Mouse (Mus musculus): ENCODE data around the gene Evi5l. TPM values are rescaled to one million over a fixed set of nuclear protein-coding genes. Genes with fewer than 3 reads are reported as not detected.
A peak's percentile ranks its signal among the peaks of the same experiment; 100 is the strongest.

The Evi5l gene
- polyA plus RNA-seq, 1 experiment from 2014 or later = 88.7 TPM

GRCm38 (mm10) chr8:4257350-4257749 lies 91.0 kb downstream of the Evi5l start:
- Histone ChIP-seq H3K9ac (peak overlapping the region; percentile 75), H3K9me3 (ENCODE audit: control insufficient read depth, low read length) (no peaks in the 10 kb centered on the region), H3K27ac (peak overlapping the region; percentile 88; the same call in 1 of the 2 replicates), H3K4me3 (replicated peaks; ENCODE audit: low read length) (peak overlapping the region; percentile 53), H3K27me3 (ENCODE audit: control insufficient read depth, insufficient read depth, low read length) (no peaks in the 10 kb centered on the region), H3K4me1 (replicated peaks; ENCODE audit: control insufficient read depth, insufficient read depth, low read length) (peaks cover 31% of the 10 kb centered on the region), H3K36me3 (replicated peaks; ENCODE audit: control insufficient read depth, insufficient read depth) (peaks cover 55% of the 10 kb centered on the region), H3K4me2 (replicated peaks) (peak overlapping the region; percentile 61)
- WGBS = 54% methylated on average over 4 of the region's 4 CpGs
- ATAC-seq (ENCODE audit: low FRiP score) (no peak), DNase-seq (ENCODE audit: low spot score) (no peak)

GRCm38 (mm10) chr8:4258233-4258632 lies 91.9 kb downstream of the Evi5l start:
- Histone ChIP-seq H3K9ac (peak overlapping the region; percentile 75), H3K9me3 (ENCODE audit: control insufficient read depth, low read length) (no peaks in the 10 kb centered on the region), H3K4me1 (replicated peaks; ENCODE audit: control insufficient read depth, insufficient read depth, low read length) (peaks cover 27% of the 10 kb centered on the region), H3K4me3 (replicated peaks; ENCODE audit: low read length) (peak overlapping the region; percentile 53), H3K27ac (peak overlapping the region; percentile 88), H3K27me3 (ENCODE audit: control insufficient read depth, insufficient read depth, low read length) (no peaks in the 10 kb centered on the region), H3K4me2 (replicated peaks) (peak overlapping the region; percentile 61), H3K36me3 (replicated peaks; ENCODE audit: control insufficient read depth, insufficient read depth) (peaks cover 64% of the 10 kb centered on the region)
- WGBS = 2% methylated on average over 35 of the region's 35 CpGs
- peak; percentile 60 for ATAC-seq (ENCODE audit: low FRiP score)
- DNase-seq (ENCODE audit: low spot score) = peak; percentile 89

GRCm38 (mm10) chr8:4258678-4259077 lies 92.3 kb downstream of the Evi5l start:
- H3K9me3 ChIP-seq (ENCODE audit: control insufficient read depth, low read length) = no peaks in the 10 kb centered on the region
- peak overlapping the region; percentile 88 for H3K27ac ChIP-seq
- no peaks in the 10 kb centered on the region for H3K27me3 ChIP-seq (ENCODE audit: control insufficient read depth, insufficient read depth, low read length)
- peak overlapping the region; percentile 61 for H3K4me2 ChIP-seq (replicated peaks)
- ATAC-seq (ENCODE audit: low FRiP score) (peak; percentile 76), DNase-seq (ENCODE audit: low spot score) (no peak)
- peak overlapping the region; percentile 53 for H3K4me3 ChIP-seq (replicated peaks; ENCODE audit: low read length)
- peaks cover 25% of the 10 kb centered on the region for H3K4me1 ChIP-seq (replicated peaks; ENCODE audit: control insufficient read depth, insufficient read depth, low read length)
- peaks cover 68% of the 10 kb centered on the region for H3K36me3 ChIP-seq (replicated peaks; ENCODE audit: control insufficient read depth, insufficient read depth)
- H3K9ac ChIP-seq = peak overlapping the region; percentile 75
- WGBS = under 1% methylated on average over 32 of the region's 32 CpGs

DNA sequence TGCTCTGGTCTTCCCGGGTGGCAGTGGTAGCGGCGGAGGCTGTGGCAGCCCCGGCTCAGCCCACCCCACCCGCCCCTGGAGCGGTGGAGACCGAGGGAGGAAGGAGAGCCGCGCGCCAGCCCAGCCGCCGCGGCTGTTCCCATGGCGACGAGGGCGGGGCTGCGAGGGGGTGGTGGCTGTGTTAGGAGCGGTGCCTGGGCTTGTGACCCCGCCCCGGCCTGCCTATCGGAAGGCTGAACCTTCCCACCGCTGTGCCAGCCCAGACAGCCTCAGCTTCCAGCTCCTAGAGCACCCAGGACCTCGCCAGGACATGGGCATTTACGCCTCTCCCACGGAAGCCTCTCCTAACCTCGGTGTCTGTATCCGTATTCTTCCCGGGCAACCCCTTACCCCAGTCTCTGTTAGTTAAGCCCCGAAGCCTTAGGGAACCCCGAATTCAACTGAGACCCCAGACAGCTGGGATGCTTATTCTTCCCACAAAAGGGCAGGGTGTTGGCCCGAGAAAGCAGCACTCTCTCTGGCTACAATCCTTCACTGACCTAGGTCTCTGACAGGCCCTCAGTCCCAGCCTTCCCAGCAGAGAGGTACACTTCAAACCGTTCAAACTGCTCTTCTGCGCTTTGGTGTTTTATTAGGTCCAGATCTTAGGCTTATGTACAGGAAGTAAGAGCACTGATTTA lies 92.9 kb downstream of the Evi5l start, which contains the start of gene Ctxn1:
Gene Ctxn1, minus strand, starts transcription at position 150 of the 680 bp plus-strand sequence.
- H3K4me1 ChIP-seq (replicated peaks; ENCODE audit: control insufficient read depth, insufficient read depth, low read length) = peaks cover 19% of the 10 kb centered on the region
- no peaks in the 10 kb centered on the region for H3K27me3 ChIP-seq (ENCODE audit: control insufficient read depth, insufficient read depth, low read length)
- peaks cover 74% of the 10 kb centered on the region for H3K36me3 ChIP-seq (replicated peaks; ENCODE audit: control insufficient read depth, insufficient read depth)
- peak; percentile 91 for DNase-seq (ENCODE audit: low spot score)
- H3K9ac ChIP-seq = peak within 1 kb of the TSS; percentile 75
- H3K4me3 ChIP-seq (replicated peaks; ENCODE audit: low read length) = peak within 1 kb of the TSS; percentile 53
- peak within 1 kb of the TSS; percentile 88 for H3K27ac ChIP-seq
- 7% methylated on average over 28 of the region's 33 CpGs for WGBS
- peak within 1 kb of the TSS; percentile 61 for H3K4me2 ChIP-seq (replicated peaks)
- peak; percentile 88 for ATAC-seq (ENCODE audit: low FRiP score)
- no peaks in the 10 kb centered on the region for H3K9me3 ChIP-seq (ENCODE audit: control insufficient read depth, low read length)

DNA sequence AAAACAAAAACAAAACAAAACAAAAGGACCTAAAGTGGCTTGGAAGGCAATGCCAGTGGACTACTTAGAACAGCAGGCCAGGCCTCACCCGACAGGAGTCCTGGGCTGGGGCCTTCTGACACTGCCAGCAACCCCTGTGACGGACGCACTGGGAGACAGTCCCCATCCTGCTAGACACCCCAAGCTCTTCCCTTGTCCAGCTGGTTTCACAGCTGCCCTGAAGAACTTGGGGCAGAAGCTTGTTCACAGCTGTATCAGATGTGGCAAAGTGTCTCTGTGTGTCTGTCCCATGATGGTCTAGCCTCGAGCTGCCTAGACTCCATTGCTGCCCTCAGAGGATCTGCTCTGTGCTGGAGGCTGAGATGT lies 93.4 kb downstream of the Evi5l start:
- H3K4me3 ChIP-seq (replicated peaks; ENCODE audit: low read length) = peak overlapping the region; percentile 53; the same call in 1 of the 2 replicates
- peak overlapping the region; percentile 75 for H3K9ac ChIP-seq
- H3K36me3 ChIP-seq (replicated peaks; ENCODE audit: control insufficient read depth, insufficient read depth) = peaks cover 73% of the 10 kb centered on the region
- peaks cover 16% of the 10 kb centered on the region for H3K4me1 ChIP-seq (replicated peaks; ENCODE audit: control insufficient read depth, insufficient read depth, low read length)
- ATAC-seq (ENCODE audit: low FRiP score) = no peak
- H3K4me2 ChIP-seq (replicated peaks) = peak overlapping the region; percentile 61
- no peaks in the 10 kb centered on the region for H3K27me3 ChIP-seq (ENCODE audit: control insufficient read depth, insufficient read depth, low read length)
- 91% methylated on average over 4 of the region's 4 CpGs for WGBS
- no peak for DNase-seq (ENCODE audit: low spot score)
- no peaks in the 10 kb centered on the region for H3K9me3 ChIP-seq (ENCODE audit: control insufficient read depth, low read length)
- peak overlapping the region; percentile 88 for H3K27ac ChIP-seq

Other genes with a start within 250 kb of the Evi5l start
- gene Cd209b, start 239.7 kb upstream of the Evi5l start, polyA plus RNA-seq (2014; fragmentation: Nextera tagmentation; extraction: Ambion mirVana) = not detected in 2 replicates
- gene Cd209c, start 211.8 kb upstream of the Evi5l start, polyA plus RNA-seq (2014; fragmentation: Nextera tagmentation; extraction: Ambion mirVana) = 0.43 and 0.58 TPM in 2 replicates
- 0.20 TPM in 1 of 2 replicates, not detected in the other for gene Cd209f, start 60.7 kb upstream of the Evi5l start, polyA plus RNA-seq (2014; fragmentation: Nextera tagmentation; extraction: Ambion mirVana)
- not detected in 2 replicates for gene Cd209g, start 32.5 kb upstream of the Evi5l start, polyA plus RNA-seq (2014; fragmentation: Nextera tagmentation; extraction: Ambion mirVana)
- gene Prr36, start 50.9 kb downstream of the Evi5l start, polyA plus RNA-seq (2014; fragmentation: Nextera tagmentation; extraction: Ambion mirVana) = 58.8 and 60.8 TPM in 2 replicates
- gene Lrrc8e, start 60.3 kb downstream of the Evi5l start, polyA plus RNA-seq (2014; fragmentation: Nextera tagmentation; extraction: Ambion mirVana) = 0.05 TPM in 1 of 2 replicates, not detected in the other
- 19.5 and 21.4 TPM in 2 replicates for gene Map2k7, start 72.2 kb downstream of the Evi5l start, polyA plus RNA-seq (2014; fragmentation: Nextera tagmentation; extraction: Ambion mirVana)
- gene Gm49320, start 72.3 kb downstream of the Evi5l start, polyA plus RNA-seq (2014; fragmentation: Nextera tagmentation; extraction: Ambion mirVana) = 1.0 and 1.6 TPM in 2 replicates
- gene Tgfbr3l, start 81.6 kb downstream of the Evi5l start, polyA plus RNA-seq (2014; fragmentation: Nextera tagmentation; extraction: Ambion mirVana) = 2.5 and 3.3 TPM in 2 replicates
- gene Snapc2, start 86.5 kb downstream of the Evi5l start, polyA plus RNA-seq (2014; fragmentation: Nextera tagmentation; extraction: Ambion mirVana) = 62.3 and 65.1 TPM in 2 replicates
- 219 and 235 TPM in 2 replicates for gene Ctxn1, start 92.7 kb downstream of the Evi5l start, polyA plus RNA-seq (2014; fragmentation: Nextera tagmentation; extraction: Ambion mirVana)
- 49.1 and 51.8 TPM in 2 replicates for gene Timm44, start 109.3 kb downstream of the Evi5l start, polyA plus RNA-seq (2014; fragmentation: Nextera tagmentation; extraction: Ambion mirVana)
- gene Ccl25, start 158.6 kb downstream of the Evi5l start, polyA plus RNA-seq (2014; fragmentation: Nextera tagmentation; extraction: Ambion mirVana) = 15.6 and 16.8 TPM in 2 replicates
- 114 and 134 TPM in 2 replicates for gene Elavl1, start 158.8 kb downstream of the Evi5l start, polyA plus RNA-seq (2014; fragmentation: Nextera tagmentation; extraction: Ambion mirVana)